Mouse (Mus musculus) stomach, postnatal 0 days (tissue): ENCODE results near the gene Tsc22d1. TPM values are rescaled to one million over a fixed set of nuclear protein-coding genes. Genes with fewer than 3 reads are reported as not detected.

Experiments
- ATAC-seq: fragments of 200-750 bp; cut with Nextera tagmentation; 2 replicates; pipeline ENCODE4 v1.8.0; 2017; ENCODE audit not compliant: low FRiP score, low TSS enrichment
- DNase-seq: peaks from one replicate; pipeline ENCODE4 v3.0.0-alpha.2; 2016; ENCODE audit warnings: low spot score
- H3K27ac ChIP-seq: fragments of 300-500 bp; sonication (generic); replicated peaks from 2 replicates; pipeline ENCODE4 v1.5.1; 2014; ENCODE audit warnings: mild to moderate bottlenecking, control low read depth
- H3K27me3 ChIP-seq: fragments of 300-500 bp; sonication (generic); 2 replicates; pipeline ENCODE4 v1.6.1; 2014; ENCODE audit warnings: low read length; ENCODE audit not compliant: control insufficient read depth, insufficient read depth
- H3K36me3 ChIP-seq: fragments of 300-500 bp; sonication (generic); 2 replicates; pipeline ENCODE4 v1.6.1; 2014; ENCODE audit warnings: low read length, mixed read lengths; ENCODE audit not compliant: control insufficient read depth, insufficient read depth
- H3K4me1 ChIP-seq: fragments of 300-500 bp; sonication (generic); replicated peaks from 2 replicates; pipeline ENCODE4 v1.6.1; 2014; ENCODE audit warnings: antibody characterized with exemption; ENCODE audit not compliant: control insufficient read depth, insufficient read depth
- H3K4me2 ChIP-seq: fragments of 300-500 bp; sonication (generic); replicated peaks from 2 replicates; pipeline ENCODE4 v1.6.1; 2014; ENCODE audit warnings: low read depth, mild to moderate bottlenecking, control low read depth, moderate library complexity
- H3K4me3 ChIP-seq: fragments of 300-500 bp; sonication (generic); 2 replicates; pipeline ENCODE4 v1.5.1; 2014; ENCODE audit warnings: low read depth, low read length, control low read depth
- H3K9ac ChIP-seq: fragments of 300-500 bp; sonication (generic); 2 replicates; pipeline ENCODE4 v1.6.1; 2014; ENCODE audit warnings: mild to moderate bottlenecking, low read length, control low read depth, mixed read lengths
- H3K9me3 ChIP-seq: fragments of 300-500 bp; sonication (generic); 2 replicates; pipeline ENCODE4 v1.6.1; 2016; ENCODE audit warnings: low read length; ENCODE audit not compliant: control insufficient read depth
- CTCF ChIP-seq: IDR thresholded peaks from 2 replicates; pipeline ENCODE4 v1.5.1; 2016; ENCODE audit warnings: antibody characterized with exemption, low read depth, mild to moderate bottlenecking, moderate library complexity
- EP300 ChIP-seq: optimal IDR thresholded peaks from 2 replicates; pipeline ENCODE3; 2016; ENCODE audit warnings: antibody characterized with exemption
- WGBS: fragments of 180-500 bp; shearing (Covaris S2); extraction: QIAGEN DNeasy Blood & Tissue Kit; methylation state at CpG from one replicate; pipeline ENCODE4 v1.1.7; 2014; 5-methylcytosine and 5-hydroxymethylcytosine counted together
- polyA plus RNA-seq: library from polyadenylated mRNA; unstranded; fragments of >200 nt; fragmentation: Nextera tagmentation; extraction: Ambion mirVana; gene quantifications from 2 replicates; pipeline ENCODE4 v1.2.1, GENCODE M21; 2015

Tsc22d1 gene
- polyA plus RNA-seq, 1 experiment from 2014 or later, result 310 TPM

DNA sequence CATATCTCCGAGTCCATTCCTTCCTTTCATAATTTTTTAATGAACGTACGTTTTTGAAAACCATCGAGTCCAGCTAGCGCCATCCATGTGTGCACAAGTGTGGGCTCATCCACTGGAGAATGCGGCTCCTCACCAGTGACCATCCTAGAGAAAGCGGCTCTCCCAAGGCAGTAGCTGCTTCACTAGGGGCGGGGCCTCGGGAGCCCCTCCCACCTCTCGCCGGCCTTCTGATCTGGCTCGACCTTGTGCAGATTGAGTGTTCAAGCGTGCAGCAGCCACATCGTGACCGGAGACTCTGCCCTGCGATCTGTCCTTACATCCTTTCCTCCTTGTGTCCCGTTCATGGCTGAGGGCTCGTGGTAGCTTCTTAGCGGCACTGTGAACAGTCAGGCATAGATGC, 56.5 kb downstream of the Tsc22d1 start:
- Histone ChIP-seq H3K36me3 (no peaks in the 10 kb centered on the region), H3K9me3 (no peaks in the 10 kb centered on the region), H3K4me2 (no peak overlapping the region), H3K4me1 (no peaks in the 10 kb centered on the region), H3K9ac (no peak overlapping the region), H3K27ac (no peak overlapping the region), H3K27me3 (no peaks in the 10 kb centered on the region), H3K4me3 (no peak overlapping the region)
- DNase-seq, result no peak
- no peak for TF ChIP-seq CTCF
- TF ChIP-seq EP300, result no peak
- 72% methylated on average over 19 of the region's 19 CpGs for WGBS
- no peak for ATAC-seq

DNA sequence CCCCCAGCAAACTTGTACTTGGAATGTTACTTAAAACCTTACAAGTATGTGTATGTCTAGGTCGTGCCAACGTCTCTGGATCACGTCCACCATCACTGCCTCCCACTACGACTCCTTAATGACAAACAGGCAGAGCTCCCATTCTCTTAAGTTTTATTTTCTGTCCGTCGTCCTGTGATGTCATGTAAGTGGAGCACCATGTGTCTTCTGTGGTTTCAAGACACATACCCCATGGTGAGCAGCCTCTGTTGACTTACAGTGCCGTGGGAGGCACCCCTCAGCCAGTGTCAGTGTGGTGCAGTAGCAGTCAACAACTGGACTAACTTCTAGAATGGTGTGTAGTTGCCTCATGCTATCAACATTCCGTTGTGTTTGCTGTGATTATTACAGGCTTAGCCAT, 57.7 kb downstream of the Tsc22d1 start:
- Histone ChIP-seq H3K4me3 (no peak overlapping the region), H3K9me3 (no peaks in the 10 kb centered on the region), H3K4me1 (no peaks in the 10 kb centered on the region), H3K27ac (no peak overlapping the region), H3K9ac (no peak overlapping the region), H3K36me3 (no peaks in the 10 kb centered on the region), H3K27me3 (no peaks in the 10 kb centered on the region), H3K4me2 (no peak overlapping the region)
- WGBS, result 65% methylated on average over 8 of the region's 8 CpGs
- DNase-seq (no peak), ATAC-seq (no peak)
- TF ChIP-seq EP300 (no peak), CTCF (no peak)

GRCm38 (mm10) chr14:76473404-76473803, 58.6 kb downstream of the Tsc22d1 start:
- no peaks in the 10 kb centered on the region for H3K9me3 ChIP-seq
- WGBS, result 9% methylated on average over 2 of the region's 2 CpGs
- no peak overlapping the region for H3K27ac ChIP-seq
- H3K27me3 ChIP-seq, result no peaks in the 10 kb centered on the region
- TF ChIP-seq CTCF (peak; percentile 93), EP300 (no peak)
- ATAC-seq (no peak), DNase-seq (peak; percentile 74)
- no peaks in the 10 kb centered on the region for H3K4me1 ChIP-seq
- no peak overlapping the region for H3K4me2 ChIP-seq
- H3K36me3 ChIP-seq, result no peaks in the 10 kb centered on the region
- H3K9ac ChIP-seq, result no peak overlapping the region
- no peak overlapping the region for H3K4me3 ChIP-seq

DNA sequence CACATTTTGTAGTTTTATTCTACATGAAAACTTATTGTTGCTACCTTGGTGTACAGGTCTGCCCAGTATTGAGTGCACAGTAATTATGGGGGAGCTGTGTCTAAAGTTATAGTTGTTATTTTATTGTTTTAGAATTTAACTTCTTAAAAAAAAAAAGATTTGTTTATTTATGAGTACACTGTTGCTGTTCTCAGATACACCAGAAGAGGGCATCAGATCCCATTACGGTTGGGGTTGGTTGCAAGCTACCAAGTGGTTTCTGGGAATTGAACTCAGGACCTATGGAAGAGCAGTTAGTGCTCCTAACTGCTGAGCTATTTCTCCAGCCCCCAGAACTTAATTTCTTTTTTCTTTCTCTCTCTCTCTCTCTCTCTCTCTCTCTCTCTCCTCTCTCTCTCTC, 59.4 kb downstream of the Tsc22d1 start:
- Histone ChIP-seq H3K36me3 (no peaks in the 10 kb centered on the region), H3K4me2 (no peak overlapping the region), H3K4me3 (no peak overlapping the region), H3K27me3 (no peaks in the 10 kb centered on the region), H3K9me3 (no peaks in the 10 kb centered on the region), H3K27ac (no peak overlapping the region), H3K9ac (no peak overlapping the region), H3K4me1 (no peaks in the 10 kb centered on the region)
- ATAC-seq (no peak), DNase-seq (no peak)
- TF ChIP-seq EP300 (no peak), CTCF (peak; percentile 64)
- 67% methylated on average over 1 of the region's 1 CpGs for WGBS

DNA sequence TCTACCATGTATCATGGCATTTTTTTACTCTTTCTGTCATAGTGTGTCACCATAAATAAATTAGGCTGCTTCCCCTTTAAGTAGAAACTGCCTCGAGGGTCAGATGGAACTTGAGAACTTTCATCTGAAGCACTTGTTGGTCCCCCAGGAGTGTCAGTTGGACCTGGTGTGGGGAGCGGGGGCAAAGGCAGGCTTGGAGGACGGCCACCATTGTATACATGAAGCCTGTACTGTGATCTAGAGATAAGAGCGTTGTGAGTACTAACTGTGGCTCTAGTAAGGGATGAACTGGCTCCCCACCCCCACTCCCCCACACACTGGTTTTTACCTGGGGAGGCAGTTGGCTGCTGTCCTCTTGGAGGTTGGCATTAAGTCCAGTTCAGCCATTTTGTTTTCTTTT, 62.0 kb downstream of the Tsc22d1 start:
- Histone ChIP-seq H3K36me3 (no peaks in the 10 kb centered on the region), H3K4me2 (no peak overlapping the region), H3K9me3 (no peaks in the 10 kb centered on the region), H3K4me1 (no peaks in the 10 kb centered on the region), H3K9ac (no peak overlapping the region), H3K27ac (no peak overlapping the region), H3K4me3 (no peak overlapping the region), H3K27me3 (no peaks in the 10 kb centered on the region)
- ATAC-seq, result no peak
- DNase-seq, result no peak
- no peak for TF ChIP-seq CTCF
- 42% methylated on average over 4 of the region's 4 CpGs for WGBS

DNA sequence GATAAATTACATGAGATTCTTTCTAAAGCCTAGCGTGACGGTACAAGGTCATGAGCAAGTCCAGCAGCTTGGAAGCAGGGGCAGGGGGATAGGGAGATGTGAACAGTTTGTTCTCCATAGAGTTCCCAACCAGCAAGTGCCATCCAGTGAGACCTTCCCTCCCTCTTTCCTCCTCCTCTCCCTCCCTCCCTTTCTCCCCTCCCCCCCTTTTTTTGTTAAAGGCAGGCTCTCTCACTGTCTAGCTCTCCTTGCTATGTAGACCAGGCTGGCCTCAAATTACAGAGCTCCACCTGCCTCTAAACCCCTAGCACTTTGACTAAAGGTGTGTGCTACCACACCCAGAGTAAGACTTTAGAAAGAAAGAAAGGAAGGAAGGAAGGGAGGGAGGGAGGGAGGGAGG, 63.3 kb downstream of the Tsc22d1 start:
- H3K4me3 ChIP-seq, result no peak overlapping the region
- H3K9ac ChIP-seq, result no peak overlapping the region

More for the DNA sequence above, 63.3 kb downstream of the Tsc22d1 start:
- no peak overlapping the region for H3K27ac ChIP-seq
- no peak for ATAC-seq
- no peaks in the 10 kb centered on the region for H3K9me3 ChIP-seq
- no peaks in the 10 kb centered on the region for H3K36me3 ChIP-seq
- no peak overlapping the region for H3K4me2 ChIP-seq
- H3K27me3 ChIP-seq, result no peaks in the 10 kb centered on the region
- DNase-seq, result no peak
- TF ChIP-seq CTCF (no peak), EP300 (no peak)
- WGBS, result 62% methylated on average over 2 of the region's 2 CpGs
- no peaks in the 10 kb centered on the region for H3K4me1 ChIP-seq
